Mouse (Mus musculus) kidney, adult 2 months (tissue): ENCODE measurements around the gene Meiob.

ENCODE experiments used
- CTCF ChIP-seq: fragments of 200-500 bp; conservative IDR thresholded peaks from 2 replicates; pipeline ENCODE4 v1.5.1; 2011; ENCODE audit warnings: low read depth, mild to moderate bottlenecking, control low read depth, low read length, moderate library complexity, mixed read lengths; ENCODE audit not compliant: insufficient read depth, insufficient read length
- POLR2A ChIP-seq: fragments of 200-500 bp; IDR thresholded peaks from one replicate; pipeline ENCODE4 v1.6.1; 2011; ENCODE audit warnings: low read depth, low read length, control low read depth

DNA sequence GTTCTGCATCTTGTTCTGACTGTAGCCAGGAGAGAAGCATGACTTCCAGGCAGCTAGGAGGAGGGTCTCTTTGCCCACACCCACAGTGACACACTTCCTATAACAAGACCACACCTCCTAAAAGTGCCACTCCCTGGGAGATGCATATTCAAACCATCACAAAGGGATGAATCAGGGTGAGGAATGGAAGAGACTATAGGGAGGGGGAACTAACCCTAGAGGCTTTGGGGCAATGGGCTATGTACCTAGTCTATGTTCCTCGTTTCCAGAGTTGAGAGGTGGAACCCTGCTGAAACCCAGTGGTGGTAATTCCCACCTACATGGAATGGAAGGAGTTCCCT lies 70.3 kb downstream of the Meiob start:
- TF ChIP-seq CTCF (no peak), POLR2A (no peak)
